Mouse (Mus musculus): ENCODE data around the gene Itpr1. TPM values are rescaled to one million over a fixed set of nuclear protein-coding genes. Genes with fewer than 3 reads are reported as not detected.

Itpr1 gene
- polyA plus RNA-seq, 1 experiment from 2014 or later = 3.5 TPM

DNA sequence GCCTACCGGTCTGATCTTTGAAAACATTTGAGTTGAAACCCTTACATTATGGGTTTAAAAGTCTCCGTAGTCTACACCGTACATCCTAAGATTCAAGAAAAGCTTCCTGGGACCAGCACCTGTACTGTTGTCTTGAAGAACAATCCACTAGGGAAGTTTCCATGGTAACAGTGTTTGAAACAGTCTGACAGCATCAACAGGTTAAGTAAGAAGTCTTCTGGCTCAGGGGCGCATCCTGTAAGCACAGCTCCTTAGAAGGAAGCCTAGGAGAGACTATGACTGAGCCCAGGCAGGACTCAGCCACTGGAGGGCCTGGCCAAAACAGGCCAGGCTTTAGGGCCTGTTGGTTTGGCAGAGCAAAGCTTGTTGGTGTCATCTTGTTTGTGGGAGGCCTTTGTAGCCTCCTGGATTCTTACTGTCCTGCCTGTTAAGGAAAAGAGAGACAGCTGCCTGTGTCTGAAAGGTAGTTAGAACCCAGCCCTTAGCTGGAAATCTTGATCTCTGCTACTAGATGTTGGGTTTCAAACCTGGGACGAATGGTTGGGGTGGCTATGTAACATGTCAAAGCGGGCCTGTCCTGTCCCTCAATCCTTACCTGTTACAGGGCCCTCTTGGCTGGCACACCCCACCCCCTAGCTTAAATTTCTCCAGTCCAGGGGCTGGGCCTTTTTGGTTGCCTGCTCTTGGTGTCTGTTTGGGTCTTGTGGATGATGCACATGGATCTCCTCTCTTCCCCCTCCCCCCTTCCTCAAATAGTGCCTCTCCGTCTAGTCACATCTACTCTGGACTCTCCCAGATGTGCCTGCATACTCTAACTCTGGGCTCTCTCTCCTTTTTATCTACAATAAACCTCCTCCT, 242.3 kb downstream of the Itpr1 start:
- Histone ChIP-seq H3K4me3 (ENCODE audit: low read depth, low read length) (no peak overlapping the region), H3K9ac (replicated peaks; ENCODE audit: low read depth, low read length) (no peak overlapping the region), H3K27me3 (ENCODE audit: control insufficient read depth, insufficient read depth, low read length) (no peaks in the 10 kb centered on the region), H3K4me1 (ENCODE audit: control insufficient read depth, insufficient read depth, low read length) (peaks cover 4% of the 10 kb centered on the region; the same call in 1 of the 2 replicates), H3K4me2 (ENCODE audit: low read depth, low read length) (no peak overlapping the region), H3K27ac (ENCODE audit: low read depth, low read length) (no peak overlapping the region), H3K9me3 (ENCODE audit: control insufficient read depth, low read length) (no peaks in the 10 kb centered on the region), H3K36me3 (ENCODE audit: control insufficient read depth, insufficient read depth, low read length) (no peaks in the 10 kb centered on the region)
- 91% methylated on average over 7 of the region's 7 CpGs for WGBS
- ATAC-seq (ENCODE audit: low read depth) = no peak

- Histone ChIP-seq H3K36me3 (ENCODE audit: control insufficient read depth, insufficient read depth, low read length) (no peaks in the 10 kb centered on the region), H3K4me1 (ENCODE audit: control insufficient read depth, insufficient read depth, low read length) (peaks cover 4% of the 10 kb centered on the region; the same call in 1 of the 2 replicates), H3K9ac (replicated peaks; ENCODE audit: low read depth, low read length) (no peak overlapping the region), H3K4me2 (ENCODE audit: low read depth, low read length) (peak overlapping the region; percentile 8; the same call in 1 of the 2 replicates), H3K9me3 (ENCODE audit: control insufficient read depth, low read length) (no peaks in the 10 kb centered on the region), H3K27me3 (ENCODE audit: control insufficient read depth, insufficient read depth, low read length) (no peaks in the 10 kb centered on the region), H3K27ac (ENCODE audit: low read depth, low read length) (no peak overlapping the region), H3K4me3 (ENCODE audit: low read depth, low read length) (0 out of 2 replicates have a peak overlapping the region, but pooled peaks have one; percentile 1)
- peak; percentile 70 for ATAC-seq (ENCODE audit: low read depth)
- WGBS = 10% methylated on average over 18 of the region's 18 CpGs
These were observed 243.6 kb downstream of the Itpr1 start for GRCm38 (mm10) chr6:108456231-108457062.

GRCm38 (mm10) chr6:108457063-108457405, 244.1 kb downstream of the Itpr1 start:
- Histone ChIP-seq H3K9ac (replicated peaks; ENCODE audit: low read depth, low read length) (no peak overlapping the region), H3K4me1 (ENCODE audit: control insufficient read depth, insufficient read depth, low read length) (peaks cover 4% of the 10 kb centered on the region; the same call in 1 of the 2 replicates), H3K27me3 (ENCODE audit: control insufficient read depth, insufficient read depth, low read length) (no peaks in the 10 kb centered on the region), H3K4me3 (ENCODE audit: low read depth, low read length) (no peak overlapping the region), H3K27ac (ENCODE audit: low read depth, low read length) (no peak overlapping the region), H3K4me2 (ENCODE audit: low read depth, low read length) (peak overlapping the region; percentile 8; the same call in 1 of the 2 replicates), H3K36me3 (ENCODE audit: control insufficient read depth, insufficient read depth, low read length) (no peaks in the 10 kb centered on the region), H3K9me3 (ENCODE audit: control insufficient read depth, low read length) (no peaks in the 10 kb centered on the region)
- WGBS = 11% methylated on average over 5 of the region's 5 CpGs
- ATAC-seq (ENCODE audit: low read depth) = peak; percentile 36; the same call in 1 of the 2 replicates

- peaks cover 4% of the 10 kb centered on the region; the same call in 1 of the 2 replicates for H3K4me1 ChIP-seq (ENCODE audit: control insufficient read depth, insufficient read depth, low read length)
These were observed 244.8 kb downstream of the Itpr1 start for GRCm38 (mm10) chr6:108457516-108458181.

GRCm38 (mm10) chr6:108458182-108458571, 245.3 kb downstream of the Itpr1 start:
- peaks cover 4% of the 10 kb centered on the region; the same call in 1 of the 2 replicates for H3K4me1 ChIP-seq (ENCODE audit: control insufficient read depth, insufficient read depth, low read length)
- H3K9me3 ChIP-seq (ENCODE audit: control insufficient read depth, low read length) = no peaks in the 10 kb centered on the region
- H3K4me2 ChIP-seq (ENCODE audit: low read depth, low read length) = no peak overlapping the region
- no peak overlapping the region for H3K4me3 ChIP-seq (ENCODE audit: low read depth, low read length)
- H3K36me3 ChIP-seq (ENCODE audit: control insufficient read depth, insufficient read depth, low read length) = no peaks in the 10 kb centered on the region
- WGBS = 34% methylated on average over 2 of the region's 2 CpGs
- H3K27me3 ChIP-seq (ENCODE audit: control insufficient read depth, insufficient read depth, low read length) = no peaks in the 10 kb centered on the region
- H3K9ac ChIP-seq (replicated peaks; ENCODE audit: low read depth, low read length) = no peak overlapping the region
- no peak for ATAC-seq (ENCODE audit: low read depth)
- H3K27ac ChIP-seq (ENCODE audit: low read depth, low read length) = no peak overlapping the region

More at GRCm38 (mm10) chr6:108457516-108458181, 244.8 kb downstream of the Itpr1 start:
- H3K27me3 ChIP-seq (ENCODE audit: control insufficient read depth, insufficient read depth, low read length) = no peaks in the 10 kb centered on the region
- no peak overlapping the region for H3K4me3 ChIP-seq (ENCODE audit: low read depth, low read length)
- H3K4me2 ChIP-seq (ENCODE audit: low read depth, low read length) = no peak overlapping the region
- no peak overlapping the region; the same call in 1 of the 2 replicates for H3K27ac ChIP-seq (ENCODE audit: low read depth, low read length)
- no peaks in the 10 kb centered on the region for H3K36me3 ChIP-seq (ENCODE audit: control insufficient read depth, insufficient read depth, low read length)
- ATAC-seq (ENCODE audit: low read depth) = no peak
- WGBS = 57% methylated on average over 14 of the region's 14 CpGs
- H3K9ac ChIP-seq (replicated peaks; ENCODE audit: low read depth, low read length) = no peak overlapping the region
- H3K9me3 ChIP-seq (ENCODE audit: control insufficient read depth, low read length) = no peaks in the 10 kb centered on the region

GRCm38 (mm10) chr6:108458826-108459225, 245.9 kb downstream of the Itpr1 start:
- Histone ChIP-seq H3K9ac (replicated peaks; ENCODE audit: low read depth, low read length) (no peak overlapping the region), H3K27ac (ENCODE audit: low read depth, low read length) (no peak overlapping the region), H3K36me3 (ENCODE audit: control insufficient read depth, insufficient read depth, low read length) (no peaks in the 10 kb centered on the region), H3K9me3 (ENCODE audit: control insufficient read depth, low read length) (no peaks in the 10 kb centered on the region), H3K4me2 (ENCODE audit: low read depth, low read length) (no peak overlapping the region), H3K27me3 (ENCODE audit: control insufficient read depth, insufficient read depth, low read length) (no peaks in the 10 kb centered on the region), H3K4me1 (ENCODE audit: control insufficient read depth, insufficient read depth, low read length) (peaks cover 4% of the 10 kb centered on the region; the same call in 1 of the 2 replicates), H3K4me3 (ENCODE audit: low read depth, low read length) (no peak overlapping the region)
- no peak for ATAC-seq (ENCODE audit: low read depth)
- 94% methylated on average over 11 of the region's 11 CpGs for WGBS

- Histone ChIP-seq H3K9ac (replicated peaks; ENCODE audit: low read depth, low read length) (no peak overlapping the region), H3K4me1 (ENCODE audit: control insufficient read depth, insufficient read depth, low read length) (no peaks in the 10 kb centered on the region), H3K27ac (ENCODE audit: low read depth, low read length) (no peak overlapping the region), H3K27me3 (ENCODE audit: control insufficient read depth, insufficient read depth, low read length) (no peaks in the 10 kb centered on the region), H3K9me3 (ENCODE audit: control insufficient read depth, low read length) (no peaks in the 10 kb centered on the region), H3K4me2 (ENCODE audit: low read depth, low read length) (no peak overlapping the region), H3K36me3 (ENCODE audit: control insufficient read depth, insufficient read depth, low read length) (no peaks in the 10 kb centered on the region), H3K4me3 (ENCODE audit: low read depth, low read length) (no peak overlapping the region)
- 91% methylated on average over 8 of the region's 8 CpGs for WGBS
- ATAC-seq (ENCODE audit: low read depth) = no peak
These were observed 251.5 kb downstream of the Itpr1 start for GRCm38 (mm10) chr6:108464308-108464979.

DNA sequence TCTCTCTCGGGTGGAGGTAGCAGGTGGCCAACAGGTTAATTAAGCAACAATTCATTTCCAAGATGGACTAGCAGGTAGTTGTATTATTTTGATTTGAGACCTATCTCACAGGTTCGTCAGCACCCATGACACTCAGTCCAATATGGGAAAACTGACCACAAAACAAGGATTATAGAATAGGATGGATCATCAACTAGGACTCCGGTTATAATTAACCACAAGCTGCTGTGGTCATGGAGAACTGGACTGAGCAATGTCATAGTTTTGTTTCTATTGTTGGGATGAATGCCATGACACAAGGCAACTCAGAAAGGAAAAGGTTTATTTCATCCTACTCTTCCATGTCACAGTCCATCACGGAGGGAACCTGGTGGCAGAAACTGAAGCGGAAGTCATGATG, 252.3 kb downstream of the Itpr1 start:
- no peak overlapping the region for H3K27ac ChIP-seq (ENCODE audit: low read depth, low read length)
- H3K4me2 ChIP-seq (ENCODE audit: low read depth, low read length) = no peak overlapping the region
- no peaks in the 10 kb centered on the region for H3K27me3 ChIP-seq (ENCODE audit: control insufficient read depth, insufficient read depth, low read length)
- no peak for ATAC-seq (ENCODE audit: low read depth)
- H3K36me3 ChIP-seq (ENCODE audit: control insufficient read depth, insufficient read depth, low read length) = no peaks in the 10 kb centered on the region
- H3K4me3 ChIP-seq (ENCODE audit: low read depth, low read length) = no peak overlapping the region
- H3K4me1 ChIP-seq (ENCODE audit: control insufficient read depth, insufficient read depth, low read length) = no peaks in the 10 kb centered on the region
- 91% methylated on average over 5 of the region's 5 CpGs for WGBS
- H3K9ac ChIP-seq (replicated peaks; ENCODE audit: low read depth, low read length) = no peak overlapping the region
- no peaks in the 10 kb centered on the region for H3K9me3 ChIP-seq (ENCODE audit: control insufficient read depth, low read length)
